Mouse (Mus musculus) small intestine, adult 2 months (tissue): ENCODE measurements around the gene Mettl27. TPM values are rescaled to one million over a fixed set of nuclear protein-coding genes. Genes with fewer than 3 reads are reported as not detected.

Experiments used
- H3K27ac ChIP-seq: fragments of 200-500 bp; 2 replicates; pipeline ENCODE4 v1.5.1; 2012; ENCODE audit warnings: low read depth, low read length, control low read depth, inconsistent platforms; ENCODE audit not compliant: insufficient read depth
- H3K27me3 ChIP-seq: fragments of 200-500 bp; 2 replicates; pipeline ENCODE4 v1.6.1; 2012; ENCODE audit warnings: mild to moderate bottlenecking, moderate library complexity, low read length, inconsistent platforms; ENCODE audit not compliant: control insufficient read depth, insufficient read depth
- H3K36me3 ChIP-seq: fragments of 200-500 bp; 2 replicates; pipeline ENCODE4 v1.6.1; 2012; ENCODE audit warnings: mild to moderate bottlenecking, low read length, control low read depth, inconsistent platforms; ENCODE audit not compliant: control insufficient read depth, insufficient read depth
- H3K4me1 ChIP-seq: fragments of 200-500 bp; 2 replicates; pipeline ENCODE4 v1.6.1; 2012; ENCODE audit warnings: low read length, inconsistent platforms, mixed read lengths; ENCODE audit not compliant: control insufficient read depth, insufficient read depth, insufficient read length
- H3K4me3 ChIP-seq: fragments of 200-500 bp; 2 replicates; pipeline ENCODE4 v1.5.1; 2012; ENCODE audit warnings: low read depth, mild to moderate bottlenecking, control low read depth, inconsistent platforms, low read length, moderate library complexity
- CTCF ChIP-seq: fragments of 200-500 bp; IDR thresholded peaks from 2 replicates; pipeline ENCODE4 v1.5.1; 2012; ENCODE audit warnings: low read depth, mild to moderate bottlenecking, control low read depth, inconsistent platforms, low read length, moderate library complexity, mixed read lengths; ENCODE audit not compliant: insufficient replicate concordance, insufficient read length; ENCODE audit errors: extremely low read depth
- POLR2A ChIP-seq: fragments of 200-500 bp; IDR thresholded peaks from 2 replicates; pipeline ENCODE4 v1.6.1; 2012; ENCODE audit warnings: low read depth, mild to moderate bottlenecking, control low read depth, inconsistent platforms, low read length, moderate library complexity
- WGBS: fragments of 180-500 bp; shearing (Covaris S2); methylation state at CpG from one replicate; pipeline ENCODE4 v1.1.7; 2018; 5-methylcytosine and 5-hydroxymethylcytosine counted together
- polyA plus RNA-seq: library from polyadenylated mRNA; depleted of rRNA; stranded (reverse); fragments of >200 nt; gene quantifications from 2 replicates; pipeline ENCODE4 v1.2.3, GENCODE M21; 2012

Mettl27 gene
- polyA plus RNA-seq, 1 experiment = 21.4 TPM

DNA sequence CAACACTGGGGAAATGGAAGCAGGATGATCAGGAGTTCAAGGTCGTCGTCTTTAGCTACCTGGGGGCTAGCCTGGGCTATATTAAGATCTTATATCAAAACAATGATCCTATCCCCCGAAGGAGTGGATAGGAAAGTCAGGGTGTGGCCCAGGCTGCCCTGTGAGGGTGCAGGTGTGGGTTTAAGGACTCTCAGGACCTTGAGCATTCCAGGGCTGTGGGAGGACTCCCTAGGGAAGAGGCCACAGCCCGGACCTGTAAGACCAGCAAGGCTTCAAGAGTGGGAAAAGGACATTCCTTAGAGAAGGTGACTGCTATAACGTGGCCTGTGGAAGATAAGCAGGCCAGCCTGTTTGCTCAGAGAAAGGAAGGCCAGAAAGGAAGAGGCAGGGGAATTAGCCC, 12.0 kb downstream of the Mettl27 start:
- no peak overlapping the region for H3K27ac ChIP-seq

DNA sequence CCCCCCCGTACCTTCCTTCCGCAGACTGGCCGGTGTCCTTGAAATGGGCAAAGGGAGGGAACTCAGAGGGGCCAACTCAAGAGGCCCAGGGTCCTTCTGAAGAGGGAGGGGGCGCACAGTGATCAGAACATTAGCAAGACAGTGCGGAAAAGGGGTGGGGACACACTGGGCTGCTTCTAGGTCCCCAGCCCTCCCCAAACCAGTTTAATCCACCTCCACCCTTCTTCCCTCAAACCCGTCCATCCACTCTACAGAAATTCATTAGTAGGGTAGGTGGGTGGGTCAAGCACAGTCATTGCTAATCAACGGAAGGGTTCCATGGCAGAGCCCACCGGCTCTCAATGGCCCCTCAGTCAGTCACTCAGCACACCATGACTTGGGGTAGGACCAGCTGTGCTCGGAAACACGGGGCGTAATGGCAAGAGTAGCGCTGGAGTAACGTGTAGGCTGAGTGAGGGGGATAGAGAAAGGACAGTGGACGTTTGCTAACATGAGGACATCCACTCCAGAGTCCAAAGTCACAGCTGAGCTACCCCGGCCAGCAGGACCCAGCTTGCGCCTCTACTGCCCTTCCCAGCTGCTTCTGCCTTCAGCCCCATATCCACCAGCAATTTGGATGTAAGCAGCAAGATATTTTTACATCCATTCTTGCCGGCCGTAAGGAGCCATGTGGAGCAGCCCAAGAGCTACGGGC, 13.2 kb downstream of the Mettl27 start:
- Histone ChIP-seq H3K4me3 (peak overlapping the region; percentile 60), H3K27ac (0 out of 2 replicates have a peak overlapping the region, but pooled peaks have one; percentile 1), H3K27me3 (peaks cover 6% of the 10 kb centered on the region), H3K4me1 (peaks cover 11% of the 10 kb centered on the region), H3K36me3 (no peaks in the 10 kb centered on the region)
- TF ChIP-seq CTCF = no peak
- TF ChIP-seq POLR2A = no peak
- 36% methylated on average over 19 of the region's 19 CpGs for WGBS

More for the DNA sequence above, 12.0 kb downstream of the Mettl27 start:
- no peak for TF ChIP-seq CTCF
- TF ChIP-seq POLR2A = no peak
- Histone ChIP-seq H3K27me3 (peaks cover 6% of the 10 kb centered on the region), H3K4me3 (no peak overlapping the region), H3K4me1 (peaks cover 11% of the 10 kb centered on the region), H3K36me3 (no peaks in the 10 kb centered on the region)
- WGBS = 47% methylated on average over 5 of the region's 5 CpGs

- no peaks in the 10 kb centered on the region for H3K36me3 ChIP-seq
- peaks cover 15% of the 10 kb centered on the region for H3K4me1 ChIP-seq
- H3K4me3 ChIP-seq = peak overlapping the region; percentile 60
- TF ChIP-seq POLR2A (no peak), CTCF (no peak)
- peaks cover 6% of the 10 kb centered on the region for H3K27me3 ChIP-seq
- WGBS = 18% methylated on average over 43 of the region's 43 CpGs
- 0 out of 2 replicates have a peak overlapping the region, but pooled peaks have one; percentile 1 for H3K27ac ChIP-seq
Measured at GRCm38 (mm10) chr5:134946063-134946856, 14.1 kb downstream of the Mettl27 start.

- peak within 1 kb of the TSS; percentile 60 for H3K4me3 ChIP-seq
- 17% methylated on average over 11 of the region's 11 CpGs for WGBS
- TF ChIP-seq POLR2A (peak; percentile 45), CTCF (no peak)
- H3K27ac ChIP-seq = 0 out of 2 replicates have a peak within 1 kb of the TSS, but pooled peaks have one; percentile 1
- no peaks in the 10 kb centered on the region for H3K36me3 ChIP-seq
- peaks cover 21% of the 10 kb centered on the region for H3K4me1 ChIP-seq
- H3K27me3 ChIP-seq = peaks cover 6% of the 10 kb centered on the region
Measured at GRCm38 (mm10) chr5:134946857-134947255, 14.7 kb downstream of the Mettl27 start, which contains the start of gene Cldn4. Gene Cldn4, minus strand, starts transcription at chr5:134946934.

DNA sequence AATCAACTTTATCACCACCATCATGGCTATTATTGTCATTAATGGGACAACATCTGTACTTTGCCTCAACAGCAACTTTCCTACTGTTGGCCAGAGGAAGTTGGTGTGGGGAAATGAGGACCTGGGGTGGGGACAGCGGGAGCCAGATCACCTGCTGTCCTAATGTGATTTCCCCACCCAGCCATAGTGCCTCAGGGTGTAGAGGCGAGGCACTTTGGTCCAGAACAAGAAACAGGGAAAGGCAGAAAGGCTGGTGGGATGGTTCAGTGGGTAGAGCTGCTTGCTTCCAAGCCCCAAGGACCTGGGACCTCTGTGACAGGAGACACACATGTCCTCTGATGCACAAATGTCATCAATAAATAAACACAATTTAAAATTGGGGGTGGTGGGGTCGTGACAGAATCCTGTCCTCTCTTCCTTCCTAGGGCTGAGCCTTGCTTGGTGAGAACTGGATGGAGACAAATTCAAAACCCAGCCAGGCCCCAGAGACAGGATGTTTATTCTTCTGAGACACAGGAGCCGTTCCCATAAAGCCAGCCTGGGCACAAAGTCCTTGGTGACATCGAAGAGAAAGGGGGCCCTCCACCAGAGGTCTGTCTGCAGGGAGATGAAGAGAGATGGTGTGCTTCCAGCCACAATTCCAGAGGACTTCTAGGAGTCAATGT, 15.4 kb downstream of the Mettl27 start:
- Histone ChIP-seq H3K36me3 (no peaks in the 10 kb centered on the region), H3K4me1 (peaks cover 23% of the 10 kb centered on the region), H3K4me3 (no peak overlapping the region), H3K27ac (no peak overlapping the region), H3K27me3 (peaks cover 6% of the 10 kb centered on the region)
- TF ChIP-seq CTCF = no peak
- no peak for TF ChIP-seq POLR2A
- 21% methylated on average over 5 of the region's 5 CpGs for WGBS

DNA sequence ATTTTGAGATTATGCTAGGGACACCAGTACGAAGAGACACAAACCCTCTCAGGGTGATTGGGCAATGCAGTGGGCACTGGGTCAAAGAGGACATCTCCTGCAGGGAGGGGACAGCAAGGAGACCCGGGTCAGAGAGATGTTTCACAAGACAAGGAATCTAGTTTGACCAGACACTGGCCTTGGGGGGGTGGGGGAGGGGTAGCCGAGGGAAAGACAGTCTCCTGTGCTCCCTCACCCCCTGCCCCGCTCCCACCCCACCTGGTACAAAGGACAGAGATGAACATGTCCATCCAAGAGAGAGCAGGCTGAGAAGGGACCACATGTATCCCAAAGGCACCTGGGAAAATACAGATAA, 15.9 kb downstream of the Mettl27 start:
- H3K4me1 ChIP-seq = peaks cover 23% of the 10 kb centered on the region
- 47% methylated on average over 4 of the region's 4 CpGs for WGBS
- H3K27me3 ChIP-seq = peaks cover 6% of the 10 kb centered on the region
- TF ChIP-seq POLR2A (no peak), CTCF (no peak)
- no peaks in the 10 kb centered on the region for H3K36me3 ChIP-seq
- H3K27ac ChIP-seq = no peak overlapping the region
- H3K4me3 ChIP-seq = no peak overlapping the region
